Mouse (Mus musculus) kidney, adult 2 months (tissue): ENCODE results near the gene Gimap8.

Source experiments
- CTCF ChIP-seq: fragments of 200-500 bp; conservative IDR thresholded peaks from 2 replicates; pipeline ENCODE4 v1.5.1; 2011; ENCODE audit warnings: low read depth, mild to moderate bottlenecking, control low read depth, low read length, moderate library complexity, mixed read lengths; ENCODE audit not compliant: insufficient read depth, insufficient read length
- POLR2A ChIP-seq: fragments of 200-500 bp; IDR thresholded peaks from one replicate; pipeline ENCODE4 v1.6.1; 2011; ENCODE audit warnings: low read depth, low read length, control low read depth

GRCm38 (mm10) chr6:48608124-48608523 lies 38.9 kb upstream of the Gimap8 start:
- no peak for TF ChIP-seq CTCF
- no peak for TF ChIP-seq POLR2A
